Mouse (Mus musculus) A20 (cell line): Measurements from ENCODE around the gene Mrc1.
A peak's percentile ranks its signal among the peaks of the same experiment; 100 is the strongest.
"Not testable (repeated sequence)": the region's sequence is repeated elsewhere in the genome, so short reads cannot be mapped to it uniquely, and the experiment has no call there.

ENCODE experiments used
- DNase-seq: peaks from one replicate; pipeline ENCODE4 v3.0.0-alpha.2; 2011; ENCODE audit warnings: low read depth, low spot score

Mrc1 gene

DNA sequence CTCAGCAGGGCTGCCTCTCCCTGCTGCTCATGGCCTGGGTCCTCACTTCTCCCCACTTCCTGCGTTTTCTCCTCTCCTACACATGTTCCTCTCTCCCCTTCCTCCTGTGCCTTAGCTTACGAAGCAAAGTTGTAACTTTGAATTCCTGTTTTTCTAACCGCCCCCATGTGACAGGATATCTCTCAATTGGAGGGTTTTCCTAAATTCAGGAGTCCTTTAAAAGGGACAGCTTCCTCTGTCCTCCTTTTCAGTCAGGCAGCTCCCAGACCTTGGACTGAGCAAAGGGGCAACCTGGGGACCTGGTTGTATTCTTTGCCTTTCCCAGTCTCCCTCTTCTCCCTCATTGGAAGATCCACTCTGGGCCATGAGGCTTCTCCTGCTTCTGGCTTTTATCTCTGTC, at the start of gene Mrc1:
Gene Mrc1 (plus strand): TSS at position 244 of the 400 bp plus-strand sequence.
- DNase-seq: no peak

- DNase-seq: no peak
These were observed 44.8 kb upstream of the Mrc1 start for GRCm38 (mm10) chr2:14184375-14184774.

- no peak for DNase-seq
These were observed 38.5 kb upstream of the Mrc1 start for GRCm38 (mm10) chr2:14190684-14191083.

- DNase-seq: no peak
These were observed 37.6 kb upstream of the Mrc1 start for GRCm38 (mm10) chr2:14191601-14192000.

GRCm38 (mm10) chr2:14192046-14192445, 37.1 kb upstream of the Mrc1 start:
- peak; percentile 6 for DNase-seq

GRCm38 (mm10) chr2:14198325-14198903, 30.8 kb upstream of the Mrc1 start:
- DNase-seq: not testable (repeated sequence)

DNA sequence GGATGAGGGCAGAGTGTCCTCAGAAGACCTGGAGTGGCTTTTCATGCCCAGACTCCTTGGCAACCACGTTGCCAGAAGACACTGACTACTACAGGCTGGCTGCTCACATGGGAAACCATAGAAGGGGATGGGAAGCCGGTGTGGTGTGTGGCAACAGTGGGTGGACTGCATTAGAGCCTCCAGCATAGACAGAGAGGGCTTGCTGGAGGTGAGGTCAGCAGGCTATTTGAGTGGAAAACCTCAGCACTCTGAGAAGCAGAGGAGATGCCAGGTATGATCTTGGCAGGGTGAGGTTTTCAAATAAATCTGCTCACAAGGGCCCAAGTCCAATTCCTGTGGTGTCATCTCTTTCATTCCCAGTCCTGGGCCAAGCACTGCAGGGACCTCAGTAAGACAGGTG, 29.6 kb upstream of the Mrc1 start:
- no peak for DNase-seq

- DNase-seq: not testable (repeated sequence)
These were observed 28.2 kb upstream of the Mrc1 start for GRCm38 (mm10) chr2:14200879-14201445.

- no peak for DNase-seq
These were observed 24.9 kb upstream of the Mrc1 start for GRCm38 (mm10) chr2:14204308-14204707.

- peak; percentile 42 for DNase-seq
These were observed 22.4 kb upstream of the Mrc1 start for GRCm38 (mm10) chr2:14206798-14207197.

DNA sequence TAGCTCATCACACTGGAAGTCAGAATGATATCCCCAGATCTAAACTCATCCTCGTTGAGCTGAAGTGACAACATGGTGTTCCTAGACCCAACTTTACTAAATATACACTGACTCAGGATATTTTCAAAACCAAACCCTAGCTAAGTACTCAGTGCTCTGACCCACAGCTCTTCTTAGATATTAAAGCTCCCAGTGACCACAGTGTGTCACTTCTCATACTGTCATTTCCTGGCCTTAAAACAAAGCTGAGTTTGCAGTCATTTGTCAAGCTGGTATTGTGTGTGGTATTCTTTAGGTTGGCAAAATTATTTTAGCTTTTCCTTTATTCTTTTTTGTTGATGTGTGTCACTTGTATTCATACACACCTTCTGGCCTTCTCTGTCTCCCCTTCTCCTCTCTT, 18.5 kb upstream of the Mrc1 start:
- no peak for DNase-seq

- no peak for DNase-seq
These were observed 17.6 kb upstream of the Mrc1 start for GRCm38 (mm10) chr2:14211606-14212005.

DNA sequence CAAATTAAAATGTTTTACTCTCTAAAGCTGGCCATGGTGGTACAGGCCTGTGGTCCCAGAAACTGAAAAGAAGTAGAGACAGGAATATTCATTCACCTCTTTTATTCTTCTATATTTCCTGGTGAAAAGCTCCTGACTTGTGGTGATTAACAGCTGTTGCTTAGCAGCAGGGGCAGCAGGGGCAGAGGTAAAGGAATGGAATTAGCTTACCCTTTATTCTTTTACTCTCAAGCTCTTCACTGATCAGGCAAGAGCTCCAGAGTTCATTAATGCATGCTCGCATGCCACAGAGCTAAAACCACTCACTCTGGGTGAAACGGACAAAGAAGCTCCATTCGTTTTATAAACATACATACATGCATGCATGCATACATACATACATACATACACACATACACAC, 14.4 kb upstream of the Mrc1 start:
- DNase-seq: no peak

- no peak for DNase-seq
These were observed 12.5 kb upstream of the Mrc1 start for GRCm38 (mm10) chr2:14216653-14217052.

GRCm38 (mm10) chr2:14218126-14218525, 11.1 kb upstream of the Mrc1 start:
- peak; percentile 16 for DNase-seq

DNA sequence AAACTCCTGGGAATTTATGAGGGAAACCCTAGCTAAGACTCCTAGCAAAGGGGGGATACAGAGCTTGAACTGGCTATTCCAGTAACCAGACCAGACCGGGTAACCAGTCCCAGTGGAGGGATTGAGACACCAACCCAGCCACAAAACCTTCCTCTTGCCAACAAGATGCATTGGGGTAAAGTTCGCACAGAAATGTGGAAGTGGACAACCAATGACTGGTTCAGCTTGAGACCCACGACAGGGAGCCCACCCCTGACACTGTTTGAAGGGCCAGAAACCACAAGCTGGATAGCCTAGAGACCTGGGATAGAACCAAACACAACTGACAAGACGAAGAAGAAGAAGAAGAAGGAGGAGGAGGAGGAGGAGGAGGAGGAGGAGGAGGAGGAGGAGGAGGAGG, 4.8 kb upstream of the Mrc1 start:
- DNase-seq: no peak

DNA sequence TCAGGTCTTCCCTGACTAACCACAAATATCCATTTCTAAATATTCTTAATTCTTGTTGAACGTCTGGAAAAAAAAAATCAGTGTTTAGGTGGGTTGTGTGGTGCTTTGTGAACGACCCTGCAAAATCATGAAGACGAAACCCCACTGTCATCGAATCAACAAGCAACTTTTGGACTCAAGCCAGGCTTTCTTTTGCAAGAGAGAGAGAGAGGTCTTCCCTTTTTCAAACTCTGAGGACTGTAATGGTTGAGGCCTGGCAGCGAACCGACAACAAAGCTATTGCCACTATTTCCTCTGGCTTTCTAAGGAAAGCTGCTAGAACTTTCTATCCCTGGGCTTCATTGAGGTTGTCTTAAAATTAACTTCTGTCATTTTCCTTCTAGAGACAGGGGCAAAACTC, 697 bp upstream of the Mrc1 start:
- DNase-seq: no peak

GRCm38 (mm10) chr2:14229979-14230378, 787 bp downstream of the Mrc1 start:
- DNase-seq: no peak

DNA sequence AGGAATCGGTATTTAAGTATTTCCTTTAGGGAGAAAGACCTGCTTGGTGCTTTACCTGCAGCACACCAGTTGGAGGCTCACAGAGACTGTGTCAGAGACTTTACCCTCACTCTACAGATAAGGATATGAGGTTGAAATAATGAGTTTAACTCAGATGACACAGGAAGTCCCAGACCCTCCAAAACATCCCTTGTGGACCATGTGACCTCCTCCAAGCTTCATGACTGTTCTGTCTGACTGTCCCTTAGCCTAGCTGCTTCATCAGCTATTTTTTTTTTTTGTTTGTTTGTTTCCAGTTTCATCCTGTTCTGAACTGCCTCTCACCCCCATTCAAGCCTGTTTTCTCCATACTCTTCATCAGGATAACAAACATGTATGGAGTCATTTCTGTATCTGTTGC, 3.7 kb downstream of the Mrc1 start:
- DNase-seq: no peak

DNA sequence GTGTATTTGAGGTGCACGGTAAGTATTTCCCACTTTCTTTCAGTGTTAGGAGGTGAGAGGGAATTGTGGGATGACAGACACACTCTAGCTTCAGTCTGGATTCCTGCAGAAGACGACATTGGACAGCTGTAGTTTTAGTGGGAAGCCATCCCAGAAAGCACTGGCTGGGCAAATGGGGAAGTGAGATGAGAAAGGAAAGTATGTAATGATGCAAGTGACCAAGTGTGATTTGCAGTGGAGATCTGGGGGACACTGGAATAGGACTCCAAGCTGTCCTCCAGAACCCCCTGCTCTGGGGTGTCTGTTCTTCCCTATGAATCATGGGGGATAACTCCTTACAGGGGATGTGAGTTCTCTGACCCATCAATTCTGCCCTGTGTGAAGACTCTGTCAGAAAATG, 4.8 kb downstream of the Mrc1 start:
- no peak for DNase-seq

DNA sequence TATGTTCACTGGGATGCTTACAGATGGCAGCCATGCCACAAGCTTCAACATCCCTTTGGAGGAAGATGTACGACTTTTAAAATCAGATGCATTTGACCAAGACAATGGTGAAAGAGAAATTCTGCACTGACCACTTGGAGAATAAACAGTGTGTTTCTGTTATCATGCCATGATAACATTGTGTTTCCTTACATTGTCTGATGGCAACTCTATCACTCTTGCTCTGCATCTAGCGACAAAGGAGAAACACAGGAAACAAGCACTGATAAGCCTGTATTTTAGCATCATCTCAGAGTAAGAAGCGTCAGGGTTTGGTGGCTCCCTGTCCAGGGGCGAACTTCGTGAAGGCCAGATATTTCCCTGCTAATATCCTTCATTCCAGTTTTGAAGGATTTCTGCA, 6.1 kb downstream of the Mrc1 start:
- DNase-seq: no peak

- no peak for DNase-seq
These were observed 7.7 kb downstream of the Mrc1 start for GRCm38 (mm10) chr2:14236920-14237319.

- DNase-seq: no peak
These were observed 8.5 kb downstream of the Mrc1 start for GRCm38 (mm10) chr2:14237723-14238122.

DNA sequence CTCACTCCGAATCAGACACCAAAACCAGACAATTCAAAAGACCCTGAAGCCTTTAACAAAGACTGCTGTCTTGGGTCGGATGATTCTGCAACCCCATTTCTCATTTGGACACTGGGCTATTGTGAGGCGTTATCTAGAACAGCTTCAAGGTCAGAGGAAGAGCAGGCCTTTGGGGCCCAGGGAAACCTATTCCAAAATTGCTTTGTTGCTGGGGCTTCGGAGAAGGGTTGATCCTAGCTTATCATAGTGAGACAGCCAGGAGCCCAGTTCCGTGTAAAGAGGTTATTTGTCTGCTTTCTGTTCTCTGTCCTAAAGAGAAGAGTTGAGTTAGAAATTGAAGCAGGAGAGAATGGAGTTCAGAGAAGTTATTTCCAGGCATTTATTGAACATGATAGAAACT, 10.0 kb downstream of the Mrc1 start:
- no peak for DNase-seq
